Mouse (Mus musculus): ENCODE measurements at regions not wholly inside any gene's neighbourhood (a gene's known extent, or its start where the extent isn't known, plus 50 kb on each side); places are given as distances from the start of the nearest gene placed in this dataset.

DNA sequence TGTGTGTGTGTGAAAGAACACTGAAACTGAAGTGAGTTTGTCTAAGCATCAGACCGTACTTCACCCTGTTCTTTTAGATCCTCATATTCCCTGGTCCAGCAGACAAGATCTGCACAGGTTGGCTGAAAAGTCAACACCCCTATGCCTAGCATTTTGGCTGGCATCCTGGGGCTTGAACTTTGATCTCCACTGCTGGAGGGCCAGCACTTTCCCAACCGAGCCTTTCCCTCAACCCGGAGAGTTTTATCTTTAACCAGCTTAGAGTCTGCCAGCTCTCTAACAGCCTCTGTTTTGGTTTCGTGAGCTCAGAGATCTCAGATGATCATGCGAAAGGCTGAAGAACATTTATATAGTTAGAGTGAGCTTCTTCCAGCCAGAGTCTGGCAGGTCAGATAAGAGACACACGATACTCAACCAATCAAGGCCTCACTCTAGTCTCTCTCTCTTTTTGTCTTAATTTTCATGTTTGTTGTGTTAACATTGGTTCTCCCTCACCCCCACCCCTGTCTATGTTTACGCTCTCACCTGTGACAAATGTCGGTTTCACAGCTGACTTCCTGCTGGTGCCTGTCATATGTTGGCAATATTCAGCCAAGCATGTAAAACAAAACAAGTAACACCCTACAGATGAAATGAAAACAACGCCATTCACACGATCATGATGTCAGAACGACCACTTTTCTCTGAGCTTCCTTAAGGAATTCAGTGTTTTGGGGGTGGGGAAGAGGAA, 162.7 kb upstream of the Tenm3 start:
- no peak overlapping the region for H3K4me3 ChIP-seq
- H3K9ac ChIP-seq, result no peak overlapping the region
- no peak for ATAC-seq (replicated peaks; ENCODE audit: insufficient number of reproducible peaks, insufficient read depth, low FRiP score, low read depth)
- H3K36me3 ChIP-seq, result no peaks in the 10 kb centered on the region
- WGBS, result 46% methylated on average over 11 of the region's 11 CpGs
- no peak overlapping the region for H3K27ac ChIP-seq
- H3K4me1 ChIP-seq (replicated peaks), result no peaks in the 10 kb centered on the region
- H3K4me2 ChIP-seq, result no peak overlapping the region
- no peaks in the 10 kb centered on the region for H3K9me3 ChIP-seq (replicated peaks)
- H3K27me3 ChIP-seq, result no peaks in the 10 kb centered on the region

DNA sequence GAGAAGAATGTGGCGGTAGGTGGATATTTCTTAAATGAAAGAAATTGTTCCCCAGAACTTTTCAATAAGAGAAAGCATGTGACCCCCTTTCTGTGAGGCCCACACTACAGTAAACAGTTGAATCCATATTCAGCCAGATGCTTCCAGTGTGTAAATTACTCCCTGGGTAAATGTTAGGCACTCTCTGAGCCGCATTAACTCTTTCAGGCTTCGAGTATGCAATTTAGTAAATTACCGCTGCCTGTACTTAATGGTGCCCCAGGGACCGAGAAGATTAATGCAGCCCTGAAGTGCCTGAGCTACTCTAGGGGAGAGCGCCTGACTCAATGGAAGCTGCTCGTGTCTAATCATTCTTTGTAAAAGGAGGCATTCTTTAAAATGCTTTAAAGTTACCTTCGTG, 137.9 kb upstream of the Tenm3 start:
- 77% methylated on average over 8 of the region's 8 CpGs for WGBS
- no peak for ATAC-seq (replicated peaks; ENCODE audit: insufficient number of reproducible peaks, insufficient read depth, low FRiP score, low read depth)
- H3K27ac ChIP-seq, result no peak overlapping the region
- no peak overlapping the region for H3K9ac ChIP-seq
- no peak overlapping the region for H3K4me3 ChIP-seq
- no peak overlapping the region for H3K4me2 ChIP-seq
- H3K27me3 ChIP-seq, result no peaks in the 10 kb centered on the region
- H3K36me3 ChIP-seq, result no peaks in the 10 kb centered on the region
- H3K9me3 ChIP-seq (replicated peaks), result no peaks in the 10 kb centered on the region
- no peaks in the 10 kb centered on the region for H3K4me1 ChIP-seq (replicated peaks)

DNA sequence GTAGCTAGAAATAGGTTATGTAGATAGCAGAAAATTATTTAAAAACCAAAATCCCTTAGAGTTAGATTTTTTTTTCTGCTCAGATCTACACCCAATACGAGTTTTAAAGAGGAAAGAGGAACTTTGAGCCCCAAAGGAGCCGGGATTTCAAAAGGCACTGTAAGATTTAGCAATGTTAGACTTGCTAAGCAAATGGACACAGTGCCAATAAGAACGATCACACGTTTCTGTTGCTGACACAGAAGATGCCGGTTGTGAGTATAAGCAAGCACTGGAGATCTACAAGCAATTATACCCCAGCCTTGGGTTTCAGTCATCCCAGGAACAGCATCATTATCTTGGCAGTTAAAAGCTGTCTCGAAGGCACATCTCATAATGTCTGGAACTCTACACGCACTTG, 137.0 kb upstream of the Tenm3 start:
- H3K4me1 ChIP-seq (replicated peaks), result no peaks in the 10 kb centered on the region
- 79% methylated on average over 7 of the region's 7 CpGs for WGBS
- no peak overlapping the region for H3K9ac ChIP-seq
- ATAC-seq (replicated peaks; ENCODE audit: insufficient number of reproducible peaks, insufficient read depth, low FRiP score, low read depth), result no peak
- H3K27ac ChIP-seq, result no peak overlapping the region
- no peak overlapping the region for H3K4me3 ChIP-seq
- no peak overlapping the region for H3K4me2 ChIP-seq
- no peaks in the 10 kb centered on the region for H3K9me3 ChIP-seq (replicated peaks)
- no peaks in the 10 kb centered on the region for H3K27me3 ChIP-seq
- H3K36me3 ChIP-seq, result no peaks in the 10 kb centered on the region

DNA sequence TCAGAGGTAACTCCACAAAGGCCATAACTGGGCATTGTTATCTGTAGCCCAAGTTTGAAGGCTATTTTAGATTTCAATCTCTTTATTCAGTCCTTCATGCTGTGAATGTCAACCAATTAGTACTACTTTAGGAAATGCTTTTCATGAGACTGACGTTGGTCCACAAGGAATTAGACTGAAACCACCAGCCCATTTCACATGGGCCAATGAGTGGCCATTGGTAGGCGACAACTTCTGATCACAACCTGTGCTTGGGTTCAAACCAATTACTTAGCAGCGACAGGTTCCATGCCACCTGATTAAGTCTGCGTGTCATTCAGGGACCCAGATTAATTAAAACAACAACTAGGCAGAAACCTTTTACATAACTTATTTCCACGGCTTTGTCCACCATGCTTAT, 126.9 kb upstream of the Tenm3 start:
- no peak overlapping the region for H3K4me3 ChIP-seq
- no peak overlapping the region for H3K27ac ChIP-seq
- no peak overlapping the region for H3K9ac ChIP-seq
- H3K27me3 ChIP-seq, result no peaks in the 10 kb centered on the region
- H3K9me3 ChIP-seq (replicated peaks), result no peaks in the 10 kb centered on the region
- ATAC-seq (replicated peaks; ENCODE audit: insufficient number of reproducible peaks, insufficient read depth, low FRiP score, low read depth), result no peak
- H3K4me1 ChIP-seq (replicated peaks), result no peaks in the 10 kb centered on the region
- H3K4me2 ChIP-seq, result no peak overlapping the region
- WGBS, result 82% methylated on average over 5 of the region's 5 CpGs
- H3K36me3 ChIP-seq, result no peaks in the 10 kb centered on the region

DNA sequence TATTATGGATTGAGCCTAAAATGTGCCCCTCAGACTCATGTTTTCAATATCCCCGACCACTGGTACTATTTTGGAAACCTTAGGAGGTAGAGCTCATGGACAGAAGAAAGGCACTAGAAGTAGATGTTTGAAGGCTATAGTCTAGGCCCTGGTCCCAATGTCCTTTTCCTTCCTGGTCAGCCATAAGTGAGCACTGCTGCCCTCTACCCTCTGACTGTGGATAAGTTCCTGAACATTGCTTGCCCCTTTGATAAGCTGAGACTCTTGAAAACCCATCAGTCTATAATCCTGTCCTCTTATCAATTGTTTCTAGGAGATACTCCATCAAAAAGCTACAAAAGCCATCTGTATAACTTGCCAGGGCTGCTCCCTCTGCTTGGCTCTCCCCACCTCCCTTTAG, 121.2 kb upstream of the Tenm3 start:
- no peaks in the 10 kb centered on the region for H3K4me1 ChIP-seq (replicated peaks)
- no peak overlapping the region for H3K9ac ChIP-seq
- WGBS, result 72% methylated on average over 1 of the region's 1 CpGs

DNA sequence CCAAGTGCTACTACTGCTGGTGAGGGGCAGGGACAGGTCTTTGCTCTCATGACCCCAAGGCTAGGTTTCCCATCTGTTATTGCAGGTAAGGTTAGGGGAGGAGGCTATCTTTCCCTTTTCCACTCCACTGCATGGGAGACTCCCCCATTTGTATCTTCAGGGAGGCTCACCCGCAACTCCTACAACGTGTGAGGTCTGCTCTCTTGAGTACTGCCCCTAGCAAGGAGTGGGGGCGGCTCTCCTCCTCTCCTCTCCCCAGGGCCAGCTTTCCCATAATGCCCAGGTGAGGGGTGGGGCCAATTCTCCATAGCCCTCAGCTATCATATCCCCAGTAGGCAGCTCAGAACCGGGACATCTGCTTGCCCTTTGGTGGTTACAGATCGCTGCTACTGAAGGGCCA, 113.9 kb upstream of the Tenm3 start:
- Histone ChIP-seq H3K27ac (no peak overlapping the region), H3K4me3 (no peak overlapping the region), H3K27me3 (no peaks in the 10 kb centered on the region), H3K9ac (no peak overlapping the region), H3K9me3 (replicated peaks) (no peaks in the 10 kb centered on the region), H3K4me1 (replicated peaks) (no peaks in the 10 kb centered on the region), H3K36me3 (no peaks in the 10 kb centered on the region), H3K4me2 (no peak overlapping the region)
- ATAC-seq (replicated peaks; ENCODE audit: insufficient number of reproducible peaks, insufficient read depth, low FRiP score, low read depth), result no peak
- WGBS, result 69% methylated on average over 5 of the region's 5 CpGs

More for the DNA sequence above, 121.2 kb upstream of the Tenm3 start:
- H3K27ac ChIP-seq, result no peak overlapping the region
- no peaks in the 10 kb centered on the region for H3K27me3 ChIP-seq
- no peaks in the 10 kb centered on the region for H3K36me3 ChIP-seq
- ATAC-seq (replicated peaks; ENCODE audit: insufficient number of reproducible peaks, insufficient read depth, low FRiP score, low read depth), result no peak
- H3K9me3 ChIP-seq (replicated peaks), result no peaks in the 10 kb centered on the region
- H3K4me3 ChIP-seq, result no peak overlapping the region
- H3K4me2 ChIP-seq, result no peak overlapping the region

DNA sequence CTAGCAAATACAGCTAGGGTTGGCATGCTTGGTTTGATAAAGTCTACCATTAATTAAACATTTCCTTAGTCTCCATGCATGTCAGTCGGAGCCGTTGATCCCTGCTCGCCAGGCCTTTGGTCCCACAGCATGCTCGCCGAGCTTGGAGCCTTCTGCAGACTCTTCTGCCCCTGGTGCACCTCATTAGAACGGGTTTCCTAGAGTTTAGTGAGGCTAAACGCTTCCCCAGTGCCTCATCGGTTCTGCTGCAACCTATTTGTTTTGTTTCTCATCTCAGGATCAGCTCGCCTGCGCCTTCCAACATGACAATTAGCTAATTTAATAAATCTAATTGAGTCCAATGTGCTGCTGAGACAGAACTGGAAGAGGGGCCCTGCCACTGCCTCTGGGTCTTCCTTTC, 107.7 kb upstream of the Tenm3 start:
- no peak overlapping the region for H3K27ac ChIP-seq
- no peak for ATAC-seq (replicated peaks; ENCODE audit: insufficient number of reproducible peaks, insufficient read depth, low FRiP score, low read depth)
- no peaks in the 10 kb centered on the region for H3K36me3 ChIP-seq
- H3K27me3 ChIP-seq, result no peaks in the 10 kb centered on the region
- H3K9ac ChIP-seq, result no peak overlapping the region
- no peak overlapping the region for H3K4me2 ChIP-seq
- H3K4me1 ChIP-seq (replicated peaks), result no peaks in the 10 kb centered on the region
- WGBS, result 86% methylated on average over 10 of the region's 10 CpGs
- no peaks in the 10 kb centered on the region for H3K9me3 ChIP-seq (replicated peaks)
- H3K4me3 ChIP-seq, result no peak overlapping the region

DNA sequence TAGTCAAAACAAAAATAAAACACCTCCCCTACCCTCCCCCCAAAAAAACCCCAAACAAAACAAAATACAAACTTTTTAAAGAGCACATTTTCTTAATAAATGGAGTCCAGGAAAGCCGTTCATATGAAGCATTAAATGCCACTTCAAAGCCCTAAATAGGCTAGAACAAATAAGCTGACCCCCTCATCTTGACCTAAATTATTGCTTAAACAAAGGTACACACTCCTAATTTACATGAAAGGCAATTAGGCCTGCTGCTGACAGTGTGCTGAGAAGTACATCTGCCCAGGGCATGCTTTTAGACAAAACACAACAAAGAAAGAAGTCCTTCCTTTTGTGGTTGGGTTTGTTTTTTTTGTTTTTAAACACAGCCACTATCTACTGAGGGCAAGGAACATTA, 100.4 kb upstream of the Tenm3 start:
- no peak overlapping the region for H3K9ac ChIP-seq
- no peak for ATAC-seq (replicated peaks; ENCODE audit: insufficient number of reproducible peaks, insufficient read depth, low FRiP score, low read depth)
- H3K4me2 ChIP-seq, result no peak overlapping the region
- no peak overlapping the region for H3K27ac ChIP-seq
- H3K9me3 ChIP-seq (replicated peaks), result no peaks in the 10 kb centered on the region
- no peaks in the 10 kb centered on the region for H3K27me3 ChIP-seq
- no peak overlapping the region for H3K4me3 ChIP-seq
- 49% methylated on average over 1 of the region's 1 CpGs for WGBS
- no peaks in the 10 kb centered on the region for H3K4me1 ChIP-seq (replicated peaks)
- H3K36me3 ChIP-seq, result no peaks in the 10 kb centered on the region

DNA sequence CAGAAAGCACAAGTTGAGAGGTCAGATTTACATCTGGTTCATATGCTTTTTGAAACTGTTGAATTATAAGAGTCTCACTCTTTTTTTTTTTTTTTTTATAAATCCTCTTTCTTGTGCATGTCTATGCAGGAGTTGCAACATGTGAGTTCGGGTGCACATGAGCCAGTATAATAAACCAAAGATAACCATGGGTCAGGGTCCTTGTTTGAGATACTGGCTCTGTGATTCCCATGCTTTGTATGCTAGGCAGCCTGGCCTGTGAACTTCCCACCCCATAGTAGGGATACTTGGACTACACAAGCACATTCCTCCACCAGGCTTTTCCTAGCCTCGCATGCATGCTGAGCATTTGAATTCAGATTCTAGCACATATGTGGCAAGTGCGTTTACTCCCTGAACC, 93.4 kb upstream of the Tenm3 start:
- Histone ChIP-seq H3K9me3 (replicated peaks) (no peaks in the 10 kb centered on the region), H3K4me3 (no peak overlapping the region), H3K27me3 (no peaks in the 10 kb centered on the region), H3K27ac (no peak overlapping the region), H3K4me1 (replicated peaks) (no peaks in the 10 kb centered on the region), H3K36me3 (no peaks in the 10 kb centered on the region), H3K4me2 (no peak overlapping the region), H3K9ac (no peak overlapping the region)
- WGBS, result 85% methylated on average over 3 of the region's 3 CpGs
- ATAC-seq (replicated peaks; ENCODE audit: insufficient number of reproducible peaks, insufficient read depth, low FRiP score, low read depth), result no peak

DNA sequence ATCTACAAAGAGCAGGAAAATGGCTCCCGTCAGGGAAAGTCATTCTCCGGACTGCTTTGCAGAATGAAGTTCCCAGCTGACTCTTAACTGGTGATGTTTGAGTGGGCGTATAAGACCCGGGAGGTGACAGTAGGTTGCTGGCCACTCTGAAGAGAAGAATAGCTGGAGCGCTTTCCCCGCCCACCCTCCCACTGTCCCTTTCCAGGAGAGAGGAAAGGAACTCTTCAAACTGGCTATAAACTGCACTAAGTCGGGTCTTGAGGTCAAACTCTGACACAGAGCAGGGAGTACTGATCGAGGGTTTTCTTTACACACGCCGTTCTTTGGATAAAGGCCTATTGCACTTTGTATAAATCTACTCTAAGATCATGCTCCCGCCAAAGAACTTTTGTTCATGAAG, 83.4 kb upstream of the Tenm3 start:
- no peak overlapping the region for H3K27ac ChIP-seq
- H3K27me3 ChIP-seq, result no peaks in the 10 kb centered on the region
- no peaks in the 10 kb centered on the region for H3K4me1 ChIP-seq (replicated peaks)
- H3K9ac ChIP-seq, result no peak overlapping the region
- no peak for ATAC-seq (replicated peaks; ENCODE audit: insufficient number of reproducible peaks, insufficient read depth, low FRiP score, low read depth)
- WGBS, result 74% methylated on average over 11 of the region's 11 CpGs
- H3K9me3 ChIP-seq (replicated peaks), result no peaks in the 10 kb centered on the region
- no peak overlapping the region for H3K4me2 ChIP-seq
- H3K4me3 ChIP-seq, result no peak overlapping the region
- H3K36me3 ChIP-seq, result no peaks in the 10 kb centered on the region

DNA sequence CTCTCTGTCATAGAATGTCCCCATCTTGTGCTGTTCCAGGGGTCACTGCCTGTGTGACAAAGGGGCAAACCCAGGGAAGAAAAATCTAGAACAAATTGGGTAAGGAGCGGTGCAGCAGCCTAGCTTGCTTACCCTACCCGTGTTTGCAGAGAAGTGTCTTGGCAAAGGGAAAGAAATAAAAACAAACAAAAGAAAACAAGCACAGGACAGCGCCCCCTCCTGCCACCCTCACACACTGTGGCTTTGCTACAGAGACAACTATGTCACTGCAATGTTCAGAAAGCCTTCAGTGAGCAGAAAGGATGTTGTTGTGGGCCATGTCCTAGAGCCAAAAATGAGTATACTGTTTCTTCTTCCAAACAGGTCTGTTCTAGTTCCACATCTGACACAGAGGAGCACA, 71.5 kb upstream of the Tenm3 start:
- Histone ChIP-seq H3K4me3 (no peak overlapping the region), H3K27me3 (no peaks in the 10 kb centered on the region), H3K9me3 (replicated peaks) (no peaks in the 10 kb centered on the region), H3K9ac (no peak overlapping the region), H3K36me3 (no peaks in the 10 kb centered on the region), H3K4me1 (replicated peaks) (peaks cover 7% of the 10 kb centered on the region; the same call in 1 of the 2 replicates), H3K27ac (no peak overlapping the region), H3K4me2 (no peak overlapping the region)
- WGBS, result 65% methylated on average over 3 of the region's 3 CpGs
- ATAC-seq (replicated peaks; ENCODE audit: insufficient number of reproducible peaks, insufficient read depth, low FRiP score, low read depth), result no peak

DNA sequence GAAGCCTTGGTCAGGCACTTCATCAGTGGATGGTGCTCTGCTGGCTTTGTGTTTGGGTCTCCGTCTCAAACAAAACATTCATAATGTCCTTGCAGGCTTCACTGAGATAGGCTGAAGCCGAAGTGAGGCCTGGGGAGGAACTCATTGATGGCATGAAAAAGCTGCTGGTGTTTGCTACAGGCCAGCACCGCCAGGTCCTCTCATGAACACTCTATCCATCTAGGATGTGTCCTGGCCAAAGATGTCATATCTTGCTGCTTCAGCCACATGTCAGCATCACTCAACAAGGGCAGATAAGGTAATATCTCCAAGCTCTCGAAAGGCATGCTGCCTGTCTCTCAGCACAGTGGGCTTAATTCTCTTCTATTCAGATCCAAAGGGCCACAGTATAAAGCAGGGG, 69.1 kb upstream of the Tenm3 start:
- no peaks in the 10 kb centered on the region for H3K36me3 ChIP-seq
- no peak for ATAC-seq (replicated peaks; ENCODE audit: insufficient number of reproducible peaks, insufficient read depth, low FRiP score, low read depth)
- H3K4me1 ChIP-seq (replicated peaks), result peaks cover 7% of the 10 kb centered on the region; the same call in 1 of the 2 replicates
- 22% methylated on average over 4 of the region's 4 CpGs for WGBS
- H3K27ac ChIP-seq, result no peak overlapping the region
- H3K9ac ChIP-seq, result no peak overlapping the region
- no peaks in the 10 kb centered on the region for H3K9me3 ChIP-seq (replicated peaks)
- no peak overlapping the region for H3K4me3 ChIP-seq
- H3K4me2 ChIP-seq, result no peak overlapping the region
- no peaks in the 10 kb centered on the region for H3K27me3 ChIP-seq
